Mouse (Mus musculus): ENCODE measurements around the gene Apopt1.

Apopt1 gene

DNA sequence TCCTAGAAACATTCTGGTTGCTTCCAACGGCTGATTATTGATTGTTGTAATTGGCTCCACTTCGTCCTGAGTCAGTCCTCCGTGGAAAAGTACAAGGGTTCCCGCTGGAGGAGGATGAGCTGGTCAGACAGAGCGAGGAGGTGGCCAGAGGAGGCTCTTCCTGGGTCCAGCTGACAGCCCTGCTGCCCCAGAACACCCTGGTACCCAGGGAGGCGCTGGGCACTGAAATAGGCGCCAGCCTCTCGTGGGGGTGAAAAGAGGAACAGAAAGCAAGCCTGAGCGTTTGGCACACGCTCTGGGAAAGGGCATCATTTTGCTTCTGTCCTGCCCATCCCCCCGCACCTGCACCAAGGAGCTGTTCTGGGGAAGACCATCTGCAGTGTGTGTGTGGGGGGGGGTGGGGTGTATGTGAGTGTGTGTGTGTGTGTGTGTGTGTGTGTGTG, 30.9 kb downstream of the Apopt1 start:
- no peak for DNase-seq (ENCODE audit: extremely low spot score, low spot score)

DNA sequence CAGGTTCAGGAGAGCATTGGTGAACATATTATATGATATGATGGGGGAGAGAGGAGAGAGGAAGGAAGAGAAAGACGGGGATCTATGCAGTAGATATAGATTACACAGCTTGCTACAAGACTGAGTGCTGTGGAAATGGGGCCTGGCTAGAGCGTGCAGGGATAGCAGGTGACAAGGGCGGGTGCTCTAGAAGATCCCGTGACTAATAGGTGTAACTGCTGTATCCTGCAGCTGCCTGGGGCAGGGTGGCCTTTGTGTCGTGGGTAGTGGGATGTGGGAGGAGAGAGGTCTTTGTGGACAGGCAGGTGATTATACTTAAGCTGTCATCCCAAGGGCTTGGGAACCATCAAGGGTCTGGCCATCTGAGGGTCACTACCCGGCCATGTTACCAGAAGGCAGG, 32.2 kb downstream of the Apopt1 start:
- DNase-seq (ENCODE audit: extremely low spot score, low spot score) = no peak

DNA sequence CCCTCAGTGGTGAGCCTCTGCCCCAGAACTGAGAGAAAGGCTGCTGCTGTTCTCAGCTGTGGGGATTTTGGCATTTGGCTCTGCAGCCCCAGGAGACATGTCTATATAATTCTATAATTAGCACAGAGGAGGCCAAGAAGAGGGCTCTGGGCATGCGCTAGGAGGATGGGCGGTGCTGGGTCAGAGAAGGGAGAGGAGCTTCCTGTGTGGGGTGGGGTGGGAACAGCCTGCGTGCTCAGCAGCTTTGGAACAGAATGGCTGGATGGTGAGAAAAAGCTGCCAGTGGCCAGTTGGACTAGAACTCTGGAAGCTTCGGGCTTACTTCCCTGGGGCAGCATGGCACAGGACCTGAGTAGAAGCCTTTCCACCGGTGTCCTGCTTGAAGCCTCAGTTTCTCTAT, 33.0 kb downstream of the Apopt1 start:
- no peak for DNase-seq (ENCODE audit: extremely low spot score, low spot score)

DNA sequence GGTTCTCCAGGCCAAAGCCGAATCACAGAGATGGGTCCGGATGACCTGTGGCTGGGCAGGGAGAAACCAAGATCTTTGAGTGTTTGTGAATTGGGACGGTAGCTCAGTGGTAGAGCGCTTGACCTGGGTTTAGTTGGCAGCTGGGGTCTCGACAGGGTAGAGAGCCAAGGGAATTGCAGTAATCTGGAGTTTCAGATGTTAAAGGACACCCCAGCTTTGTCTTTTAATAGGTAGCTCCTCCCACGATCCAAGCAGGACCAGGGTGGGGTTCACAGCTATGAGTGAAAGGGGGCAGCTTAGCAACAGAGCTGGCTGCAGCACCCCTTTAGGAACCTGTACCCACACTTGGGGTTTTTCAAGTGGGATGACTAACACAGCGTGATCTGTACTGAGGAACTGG, 34.4 kb downstream of the Apopt1 start:
- no peak for DNase-seq (ENCODE audit: extremely low spot score, low spot score)

DNA sequence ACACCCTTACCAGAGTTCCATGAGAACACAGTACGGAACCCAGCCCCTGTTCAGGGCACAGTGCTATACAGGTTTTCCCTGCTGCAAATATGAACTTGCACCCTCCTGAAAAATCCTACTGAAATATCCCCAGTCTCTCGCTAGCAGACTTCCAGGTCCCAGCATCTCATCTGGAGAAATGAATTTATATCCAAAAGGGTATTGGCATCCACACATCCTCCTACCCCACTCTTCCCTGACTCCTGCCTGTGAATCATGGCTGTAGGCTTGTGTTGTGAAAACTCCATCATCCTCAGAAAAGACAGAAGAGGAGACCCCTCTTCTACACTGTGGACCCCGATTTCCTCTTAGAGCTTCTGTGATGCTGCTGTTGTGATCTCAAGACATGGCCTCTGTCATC, 37.7 kb downstream of the Apopt1 start:
- no peak for DNase-seq (ENCODE audit: extremely low spot score, low spot score)

DNA sequence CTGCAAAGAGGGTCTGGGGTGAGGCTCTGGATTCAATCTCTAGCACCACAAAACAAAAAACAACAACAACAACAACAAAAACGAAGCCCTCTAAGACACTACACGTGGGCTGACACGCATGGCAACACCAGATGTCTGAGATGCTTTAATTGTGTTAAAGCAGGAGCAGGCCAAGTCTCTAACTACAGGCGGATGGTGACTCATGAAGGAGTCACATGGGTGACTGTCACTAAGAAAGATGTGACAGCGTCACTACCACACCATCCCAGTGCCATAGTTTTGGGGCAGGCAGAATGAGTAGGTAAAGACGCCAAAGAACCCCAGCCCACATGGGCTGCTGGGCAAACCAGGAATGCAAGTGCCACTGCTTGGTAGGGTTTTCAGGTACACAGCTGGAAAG, 39.4 kb downstream of the Apopt1 start:
- DNase-seq (ENCODE audit: extremely low spot score, low spot score) = no peak

DNA sequence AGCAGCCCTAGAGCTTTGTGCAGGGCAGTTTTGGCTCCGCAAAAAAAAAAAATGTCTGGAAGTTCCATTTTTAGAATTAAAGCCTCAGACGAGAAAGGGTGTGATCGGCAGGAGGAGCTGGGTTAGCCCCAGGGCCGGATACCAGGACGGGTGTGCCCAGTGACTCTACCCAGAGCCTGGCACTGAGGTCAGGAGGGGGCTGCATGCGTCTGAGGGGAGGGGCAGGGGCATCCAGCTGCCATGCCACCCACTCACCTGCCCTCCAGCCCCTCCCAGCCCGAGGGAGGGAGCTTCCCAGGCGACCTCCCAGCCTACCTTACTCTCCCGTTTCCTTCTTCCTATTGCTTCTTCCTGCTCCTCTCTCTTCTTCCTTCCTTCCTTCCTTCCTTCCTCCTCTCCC, 40.3 kb downstream of the Apopt1 start:
- no peak for DNase-seq (ENCODE audit: extremely low spot score, low spot score)

DNA sequence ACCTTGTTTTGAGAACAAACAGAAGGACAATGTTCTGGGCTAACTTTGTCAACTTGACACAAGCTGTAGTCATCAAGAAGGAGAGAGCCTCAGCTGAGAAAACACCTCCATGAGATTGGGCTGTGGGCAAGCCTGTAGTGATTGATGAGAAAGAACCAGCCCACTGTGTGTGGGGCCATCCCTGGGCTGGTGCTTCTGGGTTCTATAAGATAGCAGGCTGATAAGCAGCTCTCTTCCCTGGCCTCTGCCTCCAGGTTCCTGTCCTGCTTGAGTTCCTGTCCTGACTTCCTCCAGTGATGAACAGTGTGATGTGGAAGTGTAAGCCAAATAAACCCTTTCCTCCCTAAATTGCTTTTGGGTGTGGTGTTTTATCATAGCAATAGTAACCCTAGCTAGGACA, 41.6 kb downstream of the Apopt1 start:
- DNase-seq (ENCODE audit: extremely low spot score, low spot score) = no peak

DNA sequence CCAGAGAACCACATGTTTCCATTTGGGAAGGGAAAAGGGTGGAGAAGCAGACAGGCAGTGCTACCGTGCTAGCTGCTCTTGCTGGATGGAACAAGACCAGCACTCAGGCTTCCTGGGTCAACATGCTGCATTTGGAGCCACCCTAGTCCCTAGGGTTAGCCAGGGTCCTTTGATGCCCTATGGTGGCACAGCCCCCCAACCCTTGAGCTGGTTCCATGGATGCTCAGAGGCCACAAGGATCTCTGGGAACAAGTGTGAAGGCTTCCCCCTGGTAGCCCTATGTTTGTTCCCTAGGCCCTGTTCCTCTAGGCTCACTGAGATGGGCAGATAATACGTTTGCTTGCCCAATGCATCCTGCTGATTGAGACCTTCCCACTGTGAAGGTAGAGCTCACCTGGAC, 42.2 kb downstream of the Apopt1 start:
- no peak for DNase-seq (ENCODE audit: extremely low spot score, low spot score)

DNA sequence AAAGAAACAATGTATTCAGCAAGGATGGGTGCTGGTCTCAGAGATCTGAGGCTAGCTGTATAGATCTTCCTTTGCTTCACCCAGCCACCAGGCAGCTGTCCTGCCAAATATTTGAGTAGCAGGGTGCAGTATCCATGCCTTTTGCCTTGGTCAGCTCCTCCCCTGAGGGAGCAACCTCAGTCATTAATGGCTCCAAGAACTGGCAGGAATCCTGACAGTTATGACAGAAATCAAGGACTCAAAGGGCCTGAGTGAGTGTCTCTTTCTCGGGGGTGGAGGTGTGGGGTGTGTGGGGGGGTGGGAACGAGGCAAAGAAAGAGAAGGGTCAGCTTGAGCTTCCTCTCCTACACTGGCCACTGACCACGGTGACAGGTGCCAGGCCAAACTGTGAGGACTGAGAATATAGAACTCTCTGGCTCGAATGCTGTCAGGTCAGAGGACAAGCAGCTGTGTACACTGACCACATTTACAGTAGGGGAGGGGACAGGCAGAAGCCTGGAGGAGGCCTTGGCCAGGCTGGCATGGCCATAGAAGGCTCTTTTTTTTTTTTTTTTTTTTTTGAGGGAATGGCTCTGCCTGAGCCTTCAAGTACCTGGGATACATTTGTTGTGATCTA, 43.1 kb downstream of the Apopt1 start:
- no peak for DNase-seq (ENCODE audit: extremely low spot score, low spot score)

DNA sequence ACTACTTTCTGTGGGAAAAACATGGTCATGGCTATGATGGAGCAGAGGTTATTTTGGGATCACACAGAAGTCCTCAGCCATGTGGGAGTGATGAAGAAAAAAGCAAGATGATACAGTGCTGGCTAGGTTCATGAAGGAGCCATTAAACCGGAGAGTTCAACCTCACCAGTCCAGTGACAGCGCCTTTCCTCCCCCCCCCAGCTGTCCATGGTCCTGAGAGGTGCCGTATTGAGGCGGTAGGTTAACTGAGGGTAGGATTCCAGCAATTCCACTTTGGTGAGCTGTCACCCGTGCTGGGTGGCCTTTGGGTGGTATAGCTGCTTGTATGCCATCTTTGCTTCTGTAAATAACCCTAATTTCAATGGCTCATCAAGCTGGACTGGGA, 43.6 kb downstream of the Apopt1 start:
- DNase-seq (ENCODE audit: extremely low spot score, low spot score) = no peak

DNA sequence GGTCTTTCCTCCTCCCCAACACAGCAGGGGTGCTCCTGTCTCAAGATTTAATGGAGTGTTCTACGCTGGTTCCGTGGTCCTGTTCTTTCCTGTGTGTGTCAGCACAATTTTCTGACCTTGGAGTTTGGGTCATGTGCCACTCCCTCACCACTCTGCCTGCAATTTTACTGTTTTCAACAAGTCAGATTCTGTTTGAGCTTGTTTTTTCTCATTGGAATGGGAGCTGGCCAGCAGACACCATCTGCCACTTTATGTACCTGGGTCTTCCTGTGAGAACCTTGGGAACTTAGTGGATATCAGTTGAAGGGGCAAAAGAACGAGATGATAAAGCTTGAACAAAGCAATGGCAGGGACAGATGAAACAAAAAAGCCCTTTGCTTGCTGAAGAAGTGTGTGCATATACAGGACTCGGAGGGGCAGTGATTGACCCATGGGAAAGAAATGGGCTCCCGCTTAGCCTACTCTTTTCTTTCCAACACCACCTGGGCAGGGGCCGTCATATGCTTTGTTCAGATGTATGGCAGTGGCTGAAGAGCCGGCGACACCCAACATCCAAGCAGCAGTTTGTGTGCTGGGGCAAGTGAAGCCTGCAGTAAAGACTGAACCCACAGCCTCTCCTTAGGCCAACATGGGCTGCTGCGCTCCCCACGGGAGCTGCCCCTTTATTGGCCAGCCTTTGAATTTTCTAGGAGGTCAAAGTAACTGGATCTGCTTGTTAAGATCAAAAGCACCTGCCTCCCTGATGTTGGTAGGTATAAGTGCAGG, 44.7 kb downstream of the Apopt1 start:
- no peak for DNase-seq (ENCODE audit: extremely low spot score, low spot score)

DNA sequence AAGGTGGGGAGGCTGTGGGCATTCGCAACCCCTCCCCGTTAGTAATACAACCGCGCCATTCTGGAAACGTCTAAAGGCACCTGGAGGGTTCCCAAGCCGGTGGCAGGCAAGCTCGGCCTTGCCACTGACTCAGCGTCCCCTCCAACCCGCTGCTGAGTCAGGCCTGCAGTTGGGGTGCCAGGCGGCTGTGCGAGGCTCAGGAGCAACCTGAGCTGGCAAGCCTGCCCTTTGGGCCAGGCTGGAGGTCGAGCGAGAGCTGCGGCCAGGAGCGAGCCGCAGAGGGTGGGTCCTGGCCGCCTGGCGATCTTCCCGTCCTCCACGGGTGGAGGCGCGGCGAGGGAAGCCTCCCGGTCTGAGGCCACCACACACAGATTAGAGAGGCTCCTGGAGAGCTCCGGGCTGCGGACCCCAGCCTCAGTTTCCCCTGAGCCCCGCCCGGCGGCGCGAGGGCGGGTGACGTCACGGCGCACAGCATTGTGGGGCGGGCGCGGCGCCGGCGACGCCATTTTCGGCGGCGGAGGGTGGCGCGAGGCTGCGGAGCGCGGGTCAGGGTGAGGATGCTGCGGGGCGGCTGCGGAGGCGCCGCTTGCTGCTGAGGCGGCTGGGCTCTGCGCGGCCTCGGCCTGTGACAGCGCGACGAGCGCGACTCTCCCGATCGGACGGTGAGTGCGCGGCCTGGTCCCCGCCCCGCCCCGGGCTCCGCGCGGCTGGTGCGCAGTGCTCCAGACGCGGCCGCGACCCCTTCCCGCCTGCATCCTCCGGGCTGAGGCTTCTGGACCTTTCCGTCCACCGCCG, 45.5 kb downstream of the Apopt1 start, which contains the start of gene Klc1:
TSS of gene Klc1 (plus strand) at position 469 of the 795 bp plus-strand sequence.
- peak; percentile 82 for DNase-seq (ENCODE audit: extremely low spot score, low spot score)

DNA sequence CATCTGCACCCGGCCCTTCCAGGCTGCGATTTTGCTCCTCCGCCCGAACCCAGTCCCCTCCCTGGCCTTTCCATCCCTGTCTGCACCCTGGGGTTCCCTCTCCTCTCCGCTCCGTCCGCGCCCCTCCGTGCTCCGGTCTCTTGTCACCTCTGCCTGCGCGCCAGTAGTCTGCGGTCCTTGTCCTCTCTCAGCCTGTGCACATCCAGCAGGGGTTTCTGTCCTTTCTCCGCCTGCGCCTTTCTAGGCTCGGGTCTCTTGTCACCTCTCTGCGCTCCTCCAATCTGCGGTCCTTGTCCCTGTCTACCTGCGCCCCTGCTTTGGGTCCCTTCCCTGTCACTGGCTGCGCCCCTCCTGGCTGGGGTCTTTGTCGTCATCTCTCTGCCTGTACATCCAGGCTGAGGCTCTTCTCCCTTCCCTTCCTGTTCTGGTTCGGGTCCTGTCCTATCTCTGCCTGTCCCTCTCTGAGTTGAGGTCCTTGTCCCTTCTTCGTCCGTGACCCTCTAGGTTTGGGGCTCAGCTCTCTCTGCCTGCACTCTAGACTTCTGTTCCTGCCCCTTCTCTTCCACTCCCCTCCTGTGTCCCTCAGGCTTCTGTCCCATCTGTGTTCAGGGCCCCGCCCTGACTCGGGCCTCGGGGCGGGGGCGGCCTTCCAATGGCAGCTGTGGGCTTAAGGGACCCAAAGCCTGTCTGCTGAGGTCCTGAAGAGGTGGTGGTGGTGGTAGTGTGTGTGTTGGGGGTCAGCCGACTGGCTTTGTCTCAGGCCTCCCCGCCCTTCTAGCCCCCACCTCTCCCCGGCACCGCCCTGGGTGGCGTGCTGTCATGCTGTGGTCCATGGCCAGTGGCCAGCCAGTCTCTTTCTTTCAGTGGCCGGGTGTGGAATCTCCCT, 46.4 kb downstream of the Apopt1 start:
- DNase-seq (ENCODE audit: extremely low spot score, low spot score) = peak; percentile 69

DNA sequence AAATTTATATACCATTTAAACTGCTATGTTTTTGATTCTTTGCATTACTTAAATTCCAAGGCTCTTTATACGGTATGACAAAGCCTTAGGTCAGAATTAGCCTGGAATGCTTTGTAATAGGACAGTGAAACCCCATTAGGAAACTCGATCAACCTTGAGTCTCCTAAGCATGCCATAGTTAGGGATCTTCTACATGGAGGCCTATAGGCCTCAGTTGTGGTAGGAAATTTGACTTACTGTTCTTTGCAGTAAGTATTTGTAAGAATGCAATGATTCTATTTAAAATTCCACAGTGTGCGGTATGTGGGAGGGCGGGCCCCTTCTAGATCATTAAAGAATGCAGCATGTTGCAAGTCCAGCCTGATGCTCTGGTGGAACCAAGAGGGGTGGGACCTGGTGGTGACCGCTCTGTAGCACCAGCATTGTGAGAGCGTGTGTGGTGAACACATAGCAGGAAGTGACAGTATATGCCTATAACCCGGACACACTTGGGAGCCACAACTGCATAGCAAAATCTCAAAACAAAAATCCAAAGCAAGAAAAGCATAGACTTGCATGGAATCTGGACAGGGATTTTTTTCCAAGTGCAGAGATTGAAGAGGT, 47.3 kb downstream of the Apopt1 start:
- DNase-seq (ENCODE audit: extremely low spot score, low spot score) = no peak

DNA sequence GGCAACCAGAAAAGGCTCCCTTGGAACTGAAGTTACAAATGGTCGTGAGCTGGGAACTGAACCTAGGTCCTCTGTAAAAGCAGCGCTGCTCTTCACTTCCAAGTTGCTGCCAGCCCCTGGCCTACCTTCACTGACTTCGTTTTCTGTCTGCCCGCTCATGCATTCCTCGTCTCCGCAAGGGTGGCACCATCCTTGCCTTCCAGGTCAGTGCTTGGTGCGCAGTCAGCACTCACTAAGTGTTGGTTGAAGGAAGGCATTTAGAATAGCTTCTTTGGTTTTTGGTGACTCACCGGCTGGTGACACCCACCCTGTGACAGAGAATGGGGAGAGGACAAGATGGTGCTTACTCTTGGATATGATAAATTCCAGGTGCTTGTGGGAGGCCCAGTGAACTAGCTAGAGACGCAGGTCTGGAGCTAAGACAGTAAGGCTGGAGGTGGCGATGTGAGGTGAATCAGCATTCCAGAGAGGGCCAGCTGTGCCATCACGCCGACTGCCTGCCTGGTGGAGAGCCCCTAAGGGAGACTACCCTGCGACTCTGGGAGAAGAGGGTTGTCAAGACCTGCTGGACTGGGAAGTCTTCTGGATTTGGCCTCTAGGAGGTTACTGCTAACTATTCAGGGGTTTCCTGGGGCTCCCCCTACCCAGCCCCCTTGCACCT, 49.7 kb downstream of the Apopt1 start:
- no peak for DNase-seq (ENCODE audit: extremely low spot score, low spot score)

DNA sequence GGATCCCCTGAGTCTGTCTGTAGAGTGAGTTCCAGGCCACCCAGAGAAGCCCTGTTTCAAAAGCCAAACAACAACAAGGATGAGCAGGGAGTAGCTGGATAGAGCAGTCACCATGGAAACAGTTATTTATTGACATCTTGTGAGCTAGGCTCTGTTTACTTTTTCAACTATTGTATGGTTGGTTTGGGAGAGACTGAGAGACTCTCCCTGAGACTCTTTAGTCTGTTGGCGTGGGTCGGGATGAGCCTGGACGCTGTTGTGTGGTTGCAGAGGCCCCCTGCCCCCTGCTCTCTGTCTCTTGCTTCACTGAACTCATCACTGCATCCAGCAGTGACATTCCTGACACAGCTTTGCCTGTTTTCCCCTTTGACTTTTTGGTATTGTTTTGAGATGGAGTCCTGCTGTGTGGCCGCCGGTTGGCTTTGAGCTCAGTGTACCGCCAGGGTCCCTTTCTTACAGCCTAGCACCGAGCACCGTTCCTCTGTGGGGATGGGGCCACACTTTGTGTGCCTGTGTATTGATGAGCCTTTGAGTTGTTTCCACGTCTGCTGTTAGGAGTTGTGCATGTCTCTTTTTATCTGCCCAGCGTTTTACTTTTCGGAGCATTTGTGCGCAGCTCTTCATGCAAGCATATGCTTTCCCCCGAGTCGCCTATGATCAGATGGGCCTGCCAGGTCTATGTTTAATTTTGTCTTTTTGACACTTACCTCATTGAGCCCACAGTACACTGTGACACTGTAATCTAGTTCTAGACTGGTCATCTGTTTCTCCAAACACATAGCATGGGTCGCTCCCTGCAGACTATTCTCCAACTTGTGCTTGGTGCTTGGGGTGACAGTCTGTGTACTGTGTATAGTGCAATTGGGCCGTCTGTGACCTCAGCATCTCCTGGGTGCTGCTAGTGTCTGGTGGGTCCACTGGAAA, 53.5 kb downstream of the Apopt1 start:
- peak; percentile 45 for DNase-seq (ENCODE audit: extremely low spot score, low spot score)

DNA sequence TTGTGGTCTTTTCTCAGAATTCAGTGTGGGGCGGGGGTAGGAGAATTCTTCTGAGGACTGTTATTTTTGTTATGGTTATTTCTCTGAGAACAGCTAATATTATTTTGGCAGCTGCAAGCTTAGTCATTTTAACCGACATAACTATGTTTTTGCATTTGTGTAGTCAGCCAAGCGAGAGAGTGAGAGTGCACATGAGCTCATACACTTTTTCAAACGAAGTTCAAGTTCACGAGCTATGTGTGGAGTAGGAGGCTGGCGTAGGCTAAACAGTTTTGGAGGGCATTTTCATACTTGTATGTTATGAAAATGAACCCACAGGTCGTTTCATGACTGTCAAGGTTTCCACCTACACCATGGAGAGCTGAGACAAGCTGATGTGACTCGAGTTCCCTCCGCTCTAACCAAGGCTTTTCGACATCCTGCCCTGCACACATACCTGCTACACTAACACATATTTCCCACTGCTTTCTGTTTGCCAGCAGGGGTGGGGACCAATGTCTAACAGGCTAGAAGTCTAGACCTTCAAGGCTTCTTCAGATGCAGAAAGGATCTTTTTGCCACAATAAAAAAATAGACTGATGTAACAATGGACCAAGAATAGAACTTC, 55.4 kb downstream of the Apopt1 start:
- no peak for DNase-seq (ENCODE audit: extremely low spot score, low spot score)

DNA sequence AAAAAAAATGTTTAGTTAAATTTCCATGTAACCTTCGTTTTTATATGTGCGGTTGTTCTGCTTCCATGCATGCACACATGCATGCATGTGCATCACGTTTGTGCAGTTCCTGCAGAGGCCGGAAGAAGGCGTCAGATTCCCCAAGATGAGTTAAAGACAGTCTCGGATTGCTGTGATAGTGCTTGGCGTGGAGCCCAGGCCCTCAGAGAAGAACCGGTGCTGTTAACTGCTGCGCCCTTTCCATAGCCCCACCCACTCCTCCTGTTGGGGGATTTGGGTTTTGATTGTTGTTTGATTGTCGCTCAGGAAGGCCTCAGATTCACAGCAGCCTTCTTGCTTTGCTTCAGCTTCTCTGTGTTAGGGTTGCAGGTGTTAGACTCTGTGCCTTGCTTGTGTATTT, 56.2 kb downstream of the Apopt1 start:
- DNase-seq (ENCODE audit: extremely low spot score, low spot score) = no peak

Measured in neural tube, embryonic 10.5 days (tissue).